Mouse (Mus musculus) small intestine, adult 2 months (tissue): ENCODE results near the gene Tab1.

Experiments
- CTCF ChIP-seq: fragments of 200-500 bp; IDR thresholded peaks from 2 replicates; pipeline ENCODE4 v1.5.1; 2012; ENCODE audit warnings: low read depth, mild to moderate bottlenecking, control low read depth, inconsistent platforms, low read length, moderate library complexity, mixed read lengths; ENCODE audit not compliant: insufficient replicate concordance, insufficient read length; ENCODE audit errors: extremely low read depth
- POLR2A ChIP-seq: fragments of 200-500 bp; IDR thresholded peaks from 2 replicates; pipeline ENCODE4 v1.6.1; 2012; ENCODE audit warnings: low read depth, mild to moderate bottlenecking, control low read depth, inconsistent platforms, low read length, moderate library complexity

DNA sequence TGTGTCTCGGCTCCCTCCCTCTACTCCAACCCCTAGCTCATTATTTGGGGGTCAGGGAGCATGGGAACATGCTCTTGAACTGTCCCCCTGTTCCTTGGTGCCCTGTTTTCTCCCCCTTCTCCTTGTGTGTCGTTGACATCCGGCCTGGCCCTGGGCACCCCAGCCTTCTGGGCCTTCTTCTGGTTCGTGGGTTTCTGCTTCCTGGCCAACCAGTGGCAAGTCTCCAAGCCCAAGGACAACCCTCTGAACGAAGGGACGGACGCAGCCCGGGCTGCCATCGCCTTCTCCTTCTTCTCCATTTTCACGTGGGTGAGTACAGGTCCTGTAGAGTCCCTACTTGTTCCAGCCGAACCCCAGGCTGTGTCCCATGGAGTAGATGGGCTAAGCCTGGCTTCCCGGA is 21.5 kb upstream of the Tab1 start:
- TF ChIP-seq POLR2A (no peak), CTCF (no peak)
